Mouse (Mus musculus) erythroblast, embryonic 14.5 days (primary cell): ENCODE results near the gene Gm28038. TPM values are rescaled to one million over a fixed set of nuclear protein-coding genes. Genes with fewer than 3 reads are reported as not detected.

Experiments used
- H3K27me3 ChIP-seq: 2 replicates; pipeline ENCODE4 v1.6.1; 2012; ENCODE audit warnings: inconsistent platforms; ENCODE audit not compliant: control insufficient read depth
- H3K36me3 ChIP-seq: 2 replicates; pipeline ENCODE4 v1.6.1; 2012; ENCODE audit warnings: mild to moderate bottlenecking, inconsistent platforms; ENCODE audit not compliant: control insufficient read depth
- H3K4me1 ChIP-seq: 2 replicates; pipeline ENCODE4 v1.6.1; 2012; ENCODE audit warnings: inconsistent platforms; ENCODE audit not compliant: control insufficient read depth
- H3K4me3 ChIP-seq: replicated peaks from 2 replicates; pipeline ENCODE3; 2012; ENCODE audit warnings: moderate library complexity, mild to moderate bottlenecking, inconsistent platforms
- H3K9me3 ChIP-seq: 2 replicates; pipeline ENCODE4 v1.6.1; 2012; ENCODE audit warnings: low read length, inconsistent platforms, mixed read lengths; ENCODE audit not compliant: control insufficient read depth
- GATA1 ChIP-seq: IDR thresholded peaks from 2 replicates; pipeline ENCODE4 v1.6.1; 2012; ENCODE audit warnings: low read length, inconsistent platforms, mixed read lengths
- TAL1 ChIP-seq: IDR thresholded peaks from 3 replicates; pipeline ENCODE4 v1.6.1; 2012; ENCODE audit warnings: low read length, inconsistent platforms, mixed read lengths
- polyA plus RNA-seq: library from polyadenylated mRNA; stranded (reverse); fragments of >175 nt; gene quantifications from 2 replicates; pipeline ENCODE4 v1.2.3, GENCODE M21; 2012

Gene Gm28038
- polyA plus RNA-seq, 1 experiment, result not detected

- Histone ChIP-seq H3K4me1 (peaks cover 24% of the 10 kb centered on the region), H3K36me3 (peaks cover 98% of the 10 kb centered on the region), H3K27me3 (no peaks in the 10 kb centered on the region), H3K4me3 (no peak overlapping the region), H3K9me3 (peaks cover 9% of the 10 kb centered on the region)
- TF ChIP-seq GATA1 (no peak), TAL1 (no peak; the same call in 2 of the 3 replicates)
Measured at GRCm38 (mm10) chr2:30255631-30256395, 25.0 kb upstream of the Gm28038 start.

- Histone ChIP-seq H3K27me3 (no peaks in the 10 kb centered on the region), H3K9me3 (peaks cover 9% of the 10 kb centered on the region), H3K4me1 (peaks cover 15% of the 10 kb centered on the region), H3K36me3 (peaks cover 100% of the 10 kb centered on the region), H3K4me3 (no peak overlapping the region)
- TF ChIP-seq TAL1, result no peak
- TF ChIP-seq GATA1, result no peak
Measured at GRCm38 (mm10) chr2:30256616-30257350, 24.1 kb upstream of the Gm28038 start.

GRCm38 (mm10) chr2:30257699-30258460, 23.0 kb upstream of the Gm28038 start:
- TF ChIP-seq TAL1 (no peak), GATA1 (no peak)
- H3K9me3 ChIP-seq, result peaks cover 9% of the 10 kb centered on the region
- peaks cover 4% of the 10 kb centered on the region for H3K4me1 ChIP-seq
- no peaks in the 10 kb centered on the region for H3K27me3 ChIP-seq
- H3K4me3 ChIP-seq, result no peak overlapping the region
- peaks cover 99% of the 10 kb centered on the region for H3K36me3 ChIP-seq

- peaks cover 4% of the 10 kb centered on the region for H3K4me1 ChIP-seq
- no peak for TF ChIP-seq TAL1
- TF ChIP-seq GATA1, result no peak
- no peak overlapping the region for H3K4me3 ChIP-seq
- H3K9me3 ChIP-seq, result peaks cover 9% of the 10 kb centered on the region
- no peaks in the 10 kb centered on the region for H3K27me3 ChIP-seq
- H3K36me3 ChIP-seq, result peaks cover 99% of the 10 kb centered on the region
Measured at GRCm38 (mm10) chr2:30258600-30258999, 22.2 kb upstream of the Gm28038 start.

- H3K36me3 ChIP-seq, result peaks cover 99% of the 10 kb centered on the region
- no peak for TF ChIP-seq TAL1
- no peak for TF ChIP-seq GATA1
Measured at GRCm38 (mm10) chr2:30259131-30260064, 21.4 kb upstream of the Gm28038 start.

GRCm38 (mm10) chr2:30261064-30261736, 19.6 kb upstream of the Gm28038 start:
- TF ChIP-seq GATA1, result no peak
- TF ChIP-seq TAL1, result no peak
- H3K27me3 ChIP-seq, result no peaks in the 10 kb centered on the region
- peaks cover 8% of the 10 kb centered on the region for H3K4me1 ChIP-seq
- peaks cover 4% of the 10 kb centered on the region for H3K9me3 ChIP-seq
- no peak overlapping the region for H3K4me3 ChIP-seq
- peaks cover 95% of the 10 kb centered on the region for H3K36me3 ChIP-seq

More at GRCm38 (mm10) chr2:30259131-30260064, 21.4 kb upstream of the Gm28038 start:
- H3K4me3 ChIP-seq, result no peak overlapping the region
- H3K27me3 ChIP-seq, result no peaks in the 10 kb centered on the region
- H3K4me1 ChIP-seq, result peaks cover 4% of the 10 kb centered on the region
- H3K9me3 ChIP-seq, result peaks cover 9% of the 10 kb centered on the region

GRCm38 (mm10) chr2:30261921-30262839, 18.7 kb upstream of the Gm28038 start:
- TF ChIP-seq TAL1 (no peak), GATA1 (no peak)
- Histone ChIP-seq H3K4me1 (peaks cover 14% of the 10 kb centered on the region), H3K36me3 (peaks cover 85% of the 10 kb centered on the region), H3K4me3 (no peak overlapping the region), H3K27me3 (no peaks in the 10 kb centered on the region), H3K9me3 (no peaks in the 10 kb centered on the region)
